Mouse (Mus musculus) MEL (cell line): ENCODE measurements at regions not wholly inside any gene's neighbourhood (a gene's known extent, or its start where the extent isn't known, plus 50 kb on each side); places are given as distances from the start of the nearest gene placed in this dataset.

Experiments used
- CTCF ChIP-seq, 3 experiments: IDR thresholded peaks in 2 of 3; conservative IDR thresholded peaks in 1 of 3; 2 replicates each; pipeline ENCODE4 v1.5.1; 2011 to 2012; ENCODE audit warnings: low read length in 3 of 3, low read depth in 2 of 3, mild to moderate bottlenecking in 2 of 3, improper control_type of control experiment in 1 of 3, inconsistent platforms in 1 of 3, mixed read lengths in 1 of 3, moderate library complexity in 1 of 3; ENCODE audit not compliant: control insufficient read depth in 1 of 3, insufficient read depth in 1 of 3, poor library complexity in 1 of 3, severe bottlenecking in 1 of 3
- EP300 ChIP-seq, 2 experiments: IDR thresholded peaks; 2 replicates each; pipeline ENCODE4 v1.6.1; 2011; ENCODE audit warnings: improper control_type of control experiment in 2 of 2, low read length in 2 of 2, low read depth in 1 of 2, mild to moderate bottlenecking in 1 of 2
- HCFC1 ChIP-seq: IDR thresholded peaks from 2 replicates; pipeline ENCODE4 v1.6.1; 2012; ENCODE audit warnings: low read depth, mild to moderate bottlenecking, inconsistent platforms, low read length, improper control_type of control experiment, moderate library complexity
- MAFK ChIP-seq: IDR thresholded peaks from 2 replicates; pipeline ENCODE4 v1.6.1; 2011; ENCODE audit warnings: low read depth, mild to moderate bottlenecking, low read length, improper control_type of control experiment, borderline replicate concordance
- MAX ChIP-seq: IDR thresholded peaks from 2 replicates; pipeline ENCODE4 v1.6.1; 2011; ENCODE audit warnings: low read length, improper control_type of control experiment
- NRF1 ChIP-seq: IDR thresholded peaks from 2 replicates; pipeline ENCODE4 v1.6.1; 2014; ENCODE audit warnings: low read depth, mild to moderate bottlenecking, inconsistent platforms, low read length, improper control_type of control experiment, moderate library complexity; ENCODE audit not compliant: poor library complexity, insufficient read depth, severe bottlenecking

DNA sequence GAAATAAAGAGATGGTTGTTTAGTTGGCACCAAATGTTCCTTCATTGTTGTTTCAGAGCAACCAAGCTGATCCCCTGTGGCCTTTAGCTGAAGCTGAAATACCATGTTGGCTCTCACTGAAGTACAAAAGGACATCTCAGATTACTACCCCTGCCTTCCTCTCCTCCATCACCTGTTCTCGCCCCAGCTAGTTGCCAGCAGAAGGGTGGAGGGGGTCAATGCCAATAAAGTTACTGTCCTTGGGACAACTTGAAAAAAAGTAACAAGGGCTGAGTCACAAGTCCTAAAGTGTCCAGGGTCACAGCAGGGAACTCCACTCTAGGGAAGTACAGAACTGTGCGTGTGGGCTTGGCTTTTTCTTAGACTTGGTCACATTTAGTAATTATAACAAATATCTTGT lies 216.0 kb downstream of the Lnpk start:
- TF ChIP-seq EP300 (IDR thresholded peaks at IDR 0.05; ENCODE audit: low read depth in 1 of 2, low read length in 2 of 2) (no peak), MAFK (no peak), HCFC1 (no peak), CTCF (IDR thresholded peaks at IDR 0.05 in 2 of 3, conservative IDR thresholded peaks at IDR 0.05 in 1 of 3; ENCODE audit: control insufficient read depth in 1 of 3, insufficient read depth in 1 of 3, low read depth in 2 of 3, low read length in 3 of 3, poor library complexity in 1 of 3, severe bottlenecking in 1 of 3) (no peak), MAX (no peak), NRF1 (no peak)
